Mouse (Mus musculus) limb, embryonic 11.5 days (tissue): ENCODE data around the gene Pim1. TPM values are rescaled to one million over a fixed set of nuclear protein-coding genes. Genes with fewer than 3 reads are reported as not detected.

Experiments
- ATAC-seq: fragments of 200-750 bp; cut with Nextera tagmentation; 2 replicates; pipeline ENCODE4 v1.8.0; 2017; ENCODE audit warnings: low read depth; ENCODE audit not compliant: insufficient number of reproducible peaks, low FRiP score, low TSS enrichment
- DNase-seq: peaks from one replicate; pipeline ENCODE4 v3.0.0-alpha.2; 2015; ENCODE audit warnings: low spot score
- H3K27ac ChIP-seq: fragments of 300-500 bp; sonication (generic); replicated peaks from 2 replicates; pipeline ENCODE4 v1.5.1; 2014; ENCODE audit warnings: low read depth, mild to moderate bottlenecking, low read length
- H3K27me3 ChIP-seq: fragments of 300-500 bp; sonication (generic); 2 replicates; pipeline ENCODE4 v1.6.1; 2014; ENCODE audit warnings: mild to moderate bottlenecking, low read length, mixed read lengths; ENCODE audit not compliant: control insufficient read depth, insufficient read depth
- H3K36me3 ChIP-seq: fragments of 300-500 bp; sonication (generic); 2 replicates; pipeline ENCODE4 v1.6.1; 2014; ENCODE audit warnings: mild to moderate bottlenecking, low read length, moderate library complexity, mixed read lengths; ENCODE audit not compliant: control insufficient read depth, insufficient read depth
- H3K4me1 ChIP-seq: fragments of 300-500 bp; sonication (generic); 2 replicates; pipeline ENCODE4 v1.6.1; 2014; ENCODE audit warnings: low read length, mixed read lengths; ENCODE audit not compliant: control insufficient read depth, insufficient read depth
- H3K4me2 ChIP-seq: fragments of 300-500 bp; sonication (generic); 2 replicates; pipeline ENCODE4 v1.6.1; 2014; ENCODE audit warnings: low read depth, mild to moderate bottlenecking, moderate library complexity; ENCODE audit not compliant: severe bottlenecking
- H3K4me3 ChIP-seq: fragments of 300-500 bp; sonication (generic); 2 replicates; pipeline ENCODE4 v1.5.1; 2014; ENCODE audit warnings: low read depth, low read length
- H3K9ac ChIP-seq: fragments of 300-500 bp; sonication (generic); 2 replicates; pipeline ENCODE4 v1.6.1; 2014; ENCODE audit warnings: mild to moderate bottlenecking, low read length
- H3K9me3 ChIP-seq: fragments of 300-500 bp; sonication (generic); 2 replicates; pipeline ENCODE4 v1.6.1; 2016; ENCODE audit warnings: low read length; ENCODE audit not compliant: control insufficient read depth
- WGBS: fragments of 180-500 bp; shearing (Covaris S2); extraction: QIAGEN DNeasy Blood & Tissue Kit; methylation state at CpG from one replicate; pipeline ENCODE4 v1.1.7; 2014; 5-methylcytosine and 5-hydroxymethylcytosine counted together
- polyA plus RNA-seq: library from polyadenylated mRNA; unstranded; fragments of >200 nt; fragmentation: Nextera tagmentation; extraction: Ambion mirVana; gene quantifications from 2 replicates; pipeline ENCODE4 v1.2.1, GENCODE M21; 2014

Pim1 gene
- polyA plus RNA-seq, 1 experiment from 2014 or later: 19.1 TPM

DNA sequence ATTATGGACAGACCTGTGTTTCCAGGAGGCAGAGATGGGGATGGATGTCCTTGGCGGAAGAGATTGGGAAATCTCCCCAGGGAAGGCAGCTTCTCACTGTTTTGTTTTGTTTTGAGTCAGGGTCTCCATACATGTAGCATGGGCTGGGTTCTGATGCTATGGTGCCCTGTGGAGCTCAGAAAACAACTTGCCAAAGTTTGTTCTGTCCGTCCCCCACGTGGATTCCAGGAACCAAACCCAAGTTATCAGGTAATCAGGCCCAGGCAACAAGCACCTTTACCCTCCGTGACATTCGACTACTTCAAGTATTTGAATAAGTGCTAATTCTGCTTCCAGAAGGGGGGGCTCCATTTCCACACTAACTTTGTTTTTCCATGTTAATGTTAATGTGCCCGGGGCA is 9.0 kb downstream of the Pim1 start:
- peaks cover 3% of the 10 kb centered on the region for H3K36me3 ChIP-seq
- 80% methylated on average over 6 of the region's 6 CpGs for WGBS
- ATAC-seq (no peak), DNase-seq (no peak)
- H3K9me3 ChIP-seq: no peaks in the 10 kb centered on the region
- no peak overlapping the region for H3K27ac ChIP-seq
- no peak overlapping the region for H3K4me3 ChIP-seq
- no peak overlapping the region for H3K9ac ChIP-seq
- H3K4me1 ChIP-seq: peaks cover 2% of the 10 kb centered on the region; the same call in 1 of the 2 replicates
- H3K4me2 ChIP-seq: no peak overlapping the region
- H3K27me3 ChIP-seq: no peaks in the 10 kb centered on the region

DNA sequence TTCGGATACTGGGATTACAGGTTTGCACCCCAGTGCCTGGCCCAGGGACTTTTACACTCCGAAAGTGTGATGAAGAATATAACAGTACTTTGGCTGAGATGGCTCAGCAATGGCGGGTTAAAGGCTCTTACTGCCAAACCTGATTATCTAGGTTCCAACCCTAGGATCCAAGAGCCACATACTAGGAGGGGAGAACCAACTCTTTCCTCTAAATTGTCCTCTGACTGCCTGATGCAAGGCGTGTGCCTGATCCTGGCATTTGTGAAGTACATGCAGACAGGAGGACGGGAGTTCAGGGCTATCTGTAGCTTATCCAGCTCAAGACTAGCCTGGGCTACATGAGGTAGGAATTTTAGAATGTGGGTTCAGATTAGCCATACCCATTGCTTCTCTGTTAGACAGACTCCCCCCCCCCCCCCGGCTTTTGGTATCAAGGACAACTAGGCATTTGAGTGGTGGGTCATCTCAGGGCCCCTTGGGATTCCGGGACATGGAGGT is 9.7 kb downstream of the Pim1 start:
- H3K27me3 ChIP-seq: no peaks in the 10 kb centered on the region
- WGBS: 81% methylated on average over 7 of the region's 7 CpGs
- no peaks in the 10 kb centered on the region for H3K36me3 ChIP-seq
- ATAC-seq: no peak
- no peaks in the 10 kb centered on the region for H3K4me1 ChIP-seq
- no peak overlapping the region for H3K4me2 ChIP-seq
- no peak overlapping the region for H3K4me3 ChIP-seq
- no peak for DNase-seq
- no peak overlapping the region for H3K27ac ChIP-seq
- no peak overlapping the region for H3K9ac ChIP-seq
- no peaks in the 10 kb centered on the region for H3K9me3 ChIP-seq

DNA sequence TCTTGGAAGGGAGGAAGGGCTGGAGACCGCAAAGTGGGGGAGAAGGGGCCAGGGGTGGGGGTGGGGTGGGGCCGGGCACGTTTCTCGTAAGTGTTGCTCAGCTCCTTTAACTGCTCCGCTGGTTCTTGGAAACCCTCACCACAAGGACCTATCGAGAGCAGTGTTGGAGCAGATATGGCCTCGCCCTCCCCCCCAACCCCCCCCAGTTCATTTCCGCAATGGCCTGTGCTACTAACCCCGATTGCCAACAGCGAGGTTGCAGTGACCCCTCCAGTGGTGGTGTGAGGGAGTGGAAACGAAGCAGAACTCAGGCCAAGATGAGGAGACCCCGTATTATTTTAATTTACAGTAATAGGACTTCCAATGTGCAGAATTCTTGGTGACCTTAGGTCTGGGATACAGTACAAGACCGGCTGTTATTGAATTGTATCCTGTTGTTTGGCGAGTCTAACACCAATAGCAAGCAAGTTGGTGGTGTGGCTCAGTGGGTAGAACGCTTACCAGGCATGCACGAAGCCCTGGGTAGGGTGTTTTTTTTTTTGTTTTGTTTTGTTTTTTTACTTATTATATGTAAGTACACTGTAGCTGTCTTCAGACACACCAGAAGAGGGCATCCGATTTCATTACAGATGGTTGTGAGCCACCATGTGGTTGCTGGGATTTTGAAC is 10.4 kb downstream of the Pim1 start:
- H3K27ac ChIP-seq: no peak overlapping the region
- H3K27me3 ChIP-seq: no peaks in the 10 kb centered on the region
- H3K36me3 ChIP-seq: no peaks in the 10 kb centered on the region
- no peak overlapping the region for H3K4me3 ChIP-seq
- no peaks in the 10 kb centered on the region for H3K4me1 ChIP-seq
- DNase-seq (no peak), ATAC-seq (no peak)
- H3K9ac ChIP-seq: no peak overlapping the region
- WGBS: 76% methylated on average over 17 of the region's 17 CpGs
- no peak overlapping the region for H3K4me2 ChIP-seq
- H3K9me3 ChIP-seq: no peaks in the 10 kb centered on the region

DNA sequence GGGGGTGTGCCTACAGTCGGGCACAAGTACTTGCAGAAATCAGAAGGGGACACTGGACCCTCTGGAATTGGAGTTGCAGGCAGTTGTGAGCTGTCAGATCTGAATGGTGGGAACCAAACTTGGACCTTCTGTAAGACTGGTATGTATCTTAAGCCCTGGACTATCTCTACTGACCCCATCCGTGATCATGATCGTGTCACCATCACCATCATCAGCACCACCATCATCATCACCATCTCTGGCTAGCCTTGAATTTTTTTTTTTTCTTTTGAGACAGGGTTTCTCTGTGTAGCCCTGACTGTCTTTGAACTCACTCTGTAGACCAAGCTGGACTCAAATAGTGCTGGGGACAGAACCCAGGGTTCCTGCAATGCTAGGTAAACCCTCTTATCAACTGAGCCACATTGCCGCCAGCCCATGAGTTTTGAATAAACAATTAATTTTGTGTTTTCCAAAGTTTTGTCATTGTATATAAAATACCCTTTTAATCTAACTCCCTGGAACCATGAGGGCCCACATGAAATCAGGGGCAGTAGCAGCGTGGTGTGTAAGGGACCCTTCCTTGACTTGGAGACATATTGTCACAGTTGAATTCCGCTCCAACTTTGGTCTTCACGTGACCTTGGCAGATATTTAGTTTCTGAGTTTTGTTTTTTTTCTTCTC is 11.6 kb downstream of the Pim1 start:
- Histone ChIP-seq H3K4me3 (no peak overlapping the region), H3K4me2 (no peak overlapping the region), H3K27ac (no peak overlapping the region), H3K36me3 (no peaks in the 10 kb centered on the region), H3K9me3 (no peaks in the 10 kb centered on the region), H3K4me1 (no peaks in the 10 kb centered on the region), H3K27me3 (no peaks in the 10 kb centered on the region), H3K9ac (no peak overlapping the region)
- WGBS: 81% methylated on average over 7 of the region's 7 CpGs
- ATAC-seq: no peak
- no peak for DNase-seq

DNA sequence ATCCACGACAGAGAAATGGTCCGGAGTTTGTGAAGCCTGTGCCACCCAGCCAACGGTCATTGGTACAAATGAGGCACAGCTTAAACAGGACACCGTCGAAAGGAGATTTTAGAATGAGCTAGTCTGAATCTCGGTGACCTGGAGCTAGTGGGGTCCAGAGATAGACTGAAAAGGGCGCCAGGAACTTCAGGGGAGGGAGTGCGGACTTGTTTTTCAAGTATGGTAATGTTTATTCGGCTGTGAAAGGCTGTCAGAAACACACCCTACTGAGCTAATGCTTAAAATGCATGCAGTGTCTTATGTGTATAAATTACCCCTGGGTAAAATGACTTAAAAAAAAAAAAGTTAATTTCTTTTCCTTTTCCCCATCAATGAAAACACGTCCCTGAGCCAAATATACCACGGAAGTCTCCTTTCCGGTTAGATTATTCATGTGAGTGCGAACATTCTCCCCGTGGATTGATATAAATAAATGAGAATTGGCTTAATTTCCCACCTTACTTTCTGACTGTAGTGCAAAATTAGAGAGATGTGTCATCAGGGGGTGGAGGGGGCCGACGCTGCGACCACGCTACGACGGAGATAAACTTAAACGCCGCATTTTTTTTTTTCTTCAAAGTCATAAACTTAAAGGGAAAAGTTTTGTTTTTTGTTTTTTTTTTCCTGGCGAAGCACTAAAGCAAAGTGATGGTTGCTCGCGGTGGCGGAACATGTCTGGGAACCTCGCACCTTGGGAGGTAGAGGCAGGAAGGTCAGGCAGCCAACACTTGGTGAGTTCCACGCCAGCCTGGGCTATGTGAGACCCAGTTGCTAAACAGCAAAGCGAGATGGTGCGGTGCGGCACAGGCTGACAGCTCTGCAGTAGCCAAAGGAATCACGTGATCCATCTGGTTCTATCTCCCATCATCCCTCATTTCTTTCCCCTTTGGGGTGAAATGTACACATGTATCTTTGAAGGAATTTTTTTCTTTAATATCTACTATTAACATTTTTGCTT is 12.4 kb downstream of the Pim1 start:
- DNase-seq: no peak
- no peaks in the 10 kb centered on the region for H3K27me3 ChIP-seq
- H3K4me2 ChIP-seq: peak overlapping the region; percentile 24
- H3K27ac ChIP-seq: no peak overlapping the region
- no peaks in the 10 kb centered on the region for H3K36me3 ChIP-seq
- 15% methylated on average over 32 of the region's 32 CpGs for WGBS
- ATAC-seq: no peak
- no peak overlapping the region for H3K4me3 ChIP-seq
- 0 out of 2 replicates have a peak overlapping the region, but pooled peaks have one; percentile 3 for H3K9ac ChIP-seq
- no peaks in the 10 kb centered on the region for H3K9me3 ChIP-seq
- H3K4me1 ChIP-seq: no peaks in the 10 kb centered on the region

DNA sequence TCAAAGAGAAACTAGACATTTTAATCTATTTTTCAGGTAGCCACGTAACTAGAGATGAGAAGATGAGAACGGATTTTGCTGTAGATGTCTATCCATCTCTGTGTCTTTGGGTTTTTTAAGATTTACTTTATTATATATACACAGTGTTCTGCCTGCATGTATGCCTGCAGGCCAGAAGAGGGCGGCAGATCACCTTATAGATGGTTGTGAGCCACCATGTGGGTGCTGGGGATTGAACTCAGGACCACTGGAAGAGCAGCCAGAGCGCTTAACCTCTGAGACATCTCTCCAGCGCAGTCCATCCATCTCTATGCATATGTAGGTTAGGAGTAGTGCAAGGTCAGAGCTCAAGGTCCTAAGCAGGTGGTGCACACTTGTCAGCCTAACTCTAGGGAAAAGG is 13.1 kb downstream of the Pim1 start:
- no peak overlapping the region for H3K4me2 ChIP-seq
- H3K4me1 ChIP-seq: no peaks in the 10 kb centered on the region
- no peaks in the 10 kb centered on the region for H3K27me3 ChIP-seq
- no peaks in the 10 kb centered on the region for H3K9me3 ChIP-seq
- no peak overlapping the region for H3K27ac ChIP-seq
- ATAC-seq: no peak
- H3K36me3 ChIP-seq: no peaks in the 10 kb centered on the region
- no peak overlapping the region for H3K9ac ChIP-seq
- 78% methylated on average over 5 of the region's 5 CpGs for WGBS
- no peak overlapping the region for H3K4me3 ChIP-seq
- no peak for DNase-seq

DNA sequence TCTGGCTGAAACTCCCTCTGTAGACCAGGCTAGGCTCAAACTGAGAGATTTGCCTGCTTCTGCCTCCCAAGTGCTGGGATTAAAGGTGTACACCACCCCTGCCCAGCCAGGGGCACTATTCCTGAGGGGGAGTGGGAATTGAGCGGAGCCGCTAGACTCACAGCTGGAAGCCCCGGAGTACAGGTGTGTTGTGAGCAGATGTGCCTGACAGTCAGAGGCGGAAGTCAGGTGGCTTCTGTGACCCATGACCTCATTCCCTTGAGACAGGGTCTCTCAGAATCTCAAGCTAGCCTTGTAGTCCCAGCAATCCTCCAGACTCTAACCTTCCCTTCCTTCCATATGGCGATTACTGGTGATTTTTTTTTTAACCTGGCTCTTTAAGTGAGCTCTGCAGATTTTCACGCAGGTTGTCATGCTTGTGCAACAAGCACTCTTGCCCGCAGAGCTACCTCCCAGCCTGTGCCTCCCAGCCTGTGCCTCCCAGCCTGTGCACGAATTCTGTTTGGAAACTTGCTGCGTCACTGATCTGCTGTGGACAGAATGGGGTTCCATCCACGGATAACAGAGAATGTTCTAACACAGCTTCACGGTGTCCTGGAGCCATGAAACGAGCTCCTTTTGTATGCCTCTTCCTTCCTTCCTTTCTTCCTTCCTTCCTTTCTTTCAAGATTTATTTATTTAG is 18.5 kb downstream of the Pim1 start:
- H3K27me3 ChIP-seq: no peaks in the 10 kb centered on the region
- no peak overlapping the region for H3K27ac ChIP-seq
- DNase-seq: no peak
- no peak overlapping the region for H3K9ac ChIP-seq
- no peaks in the 10 kb centered on the region for H3K9me3 ChIP-seq
- WGBS: 84% methylated on average over 12 of the region's 12 CpGs
- H3K36me3 ChIP-seq: no peaks in the 10 kb centered on the region
- no peak overlapping the region for H3K4me3 ChIP-seq
- ATAC-seq: no peak
- H3K4me1 ChIP-seq: no peaks in the 10 kb centered on the region
- no peak overlapping the region for H3K4me2 ChIP-seq

DNA sequence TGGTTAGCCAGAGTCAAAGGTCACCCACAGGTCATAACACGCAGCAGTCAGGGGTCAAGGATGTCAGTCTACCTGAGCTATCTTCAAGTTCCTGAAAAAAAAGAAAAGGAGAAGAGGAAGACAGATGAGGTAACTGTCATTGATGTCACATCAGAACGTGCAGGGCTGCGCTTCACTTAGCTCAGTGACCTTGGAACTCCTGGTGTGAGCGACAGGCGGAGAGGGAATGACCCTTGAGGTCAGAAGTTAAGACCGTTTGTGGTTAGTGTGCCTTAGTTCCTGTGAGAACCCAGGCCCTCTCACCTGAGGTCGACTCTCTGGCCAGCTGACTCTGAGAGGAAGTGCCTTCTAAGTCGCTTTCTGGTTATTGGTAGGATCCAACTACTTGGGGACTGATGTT is 20.1 kb downstream of the Pim1 start:
- 55% methylated on average over 8 of the region's 8 CpGs for WGBS
- H3K4me1 ChIP-seq: no peaks in the 10 kb centered on the region
- H3K4me2 ChIP-seq: no peak overlapping the region
- no peaks in the 10 kb centered on the region for H3K36me3 ChIP-seq
- no peak overlapping the region for H3K27ac ChIP-seq
- ATAC-seq (no peak), DNase-seq (no peak)
- H3K9me3 ChIP-seq: no peaks in the 10 kb centered on the region
- no peak overlapping the region for H3K4me3 ChIP-seq
- H3K27me3 ChIP-seq: no peaks in the 10 kb centered on the region
- no peak overlapping the region for H3K9ac ChIP-seq
